Mouse (Mus musculus): Measurements from ENCODE around the gene Mitd1. TPM values are rescaled to one million over a fixed set of nuclear protein-coding genes. Genes with fewer than 3 reads are reported as not detected.
A peak's percentile ranks its signal among the peaks of the same experiment; 100 is the strongest.

Mitd1 gene
- polyA plus RNA-seq, 1 experiment = 5.6 TPM

DNA sequence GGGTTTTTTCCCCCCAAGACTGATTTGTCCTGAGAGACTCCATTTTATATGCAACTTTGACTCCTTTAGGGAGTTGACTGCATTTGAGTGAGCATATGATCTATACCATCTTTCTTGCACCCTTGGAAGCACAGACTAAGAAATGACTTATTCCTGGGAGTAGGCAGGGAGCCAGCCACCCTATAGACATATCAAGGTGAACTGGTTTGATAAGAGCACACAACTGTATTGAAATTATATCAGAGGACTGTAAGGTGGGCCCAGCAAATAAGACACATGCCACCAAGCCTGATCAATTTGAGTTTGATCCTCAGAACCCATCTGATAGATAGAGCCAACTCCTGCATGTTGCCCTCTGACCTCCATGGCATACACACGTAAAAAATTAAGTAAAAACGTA lies 20.8 kb downstream of the Mitd1 start:
- WGBS = 82% methylated on average over 2 of the region's 2 CpGs
- H3K27ac ChIP-seq (ENCODE audit: insufficient read depth, low read length) = no peak overlapping the region
- no peaks in the 10 kb centered on the region for H3K27me3 ChIP-seq (ENCODE audit: control insufficient read depth, insufficient read depth, low read length)
- TF ChIP-seq CTCF (IDR thresholded peaks at IDR 0.05; ENCODE audit: extremely low read depth, insufficient read depth, insufficient read length, insufficient replicate concordance) = no peak
- TF ChIP-seq POLR2A (IDR thresholded peaks at IDR 0.05; ENCODE audit: low read depth, low read length) = no peak
- DNase-seq (ENCODE audit: low read depth in 1 of 2, low spot score in 2 of 2) = no peak
- no peaks in the 10 kb centered on the region for H3K36me3 ChIP-seq (ENCODE audit: control insufficient read depth, insufficient read depth, low read length)
- peaks cover 2% of the 10 kb centered on the region for H3K4me1 ChIP-seq (ENCODE audit: control insufficient read depth, insufficient read depth, insufficient read length)
- H3K4me3 ChIP-seq (ENCODE audit: extremely low read depth, insufficient read depth, insufficient read length) = no peak overlapping the region

DNA sequence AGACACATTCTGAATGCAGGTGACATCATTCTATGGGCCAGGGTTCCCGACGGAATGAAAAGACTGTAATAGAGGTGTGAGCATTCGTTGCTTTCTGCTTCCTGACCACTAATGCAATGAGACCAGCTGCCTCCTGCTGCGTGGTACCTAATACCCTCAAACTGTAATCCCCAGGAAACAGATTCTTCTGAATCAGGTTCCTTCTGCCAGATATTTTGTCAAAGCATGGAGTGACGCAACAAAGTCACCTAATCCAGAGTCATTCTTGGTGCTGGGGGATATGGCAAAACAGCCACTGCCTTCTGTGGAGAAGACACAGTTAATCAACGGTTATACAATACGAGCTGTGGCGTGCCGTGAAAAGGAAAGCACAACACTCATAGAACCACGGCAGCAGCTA lies 21.6 kb downstream of the Mitd1 start:
- DNase-seq (ENCODE audit: low read depth in 1 of 2, low spot score in 2 of 2) = no peak
- Histone ChIP-seq H3K4me3 (ENCODE audit: extremely low read depth, insufficient read depth, insufficient read length) (no peak overlapping the region), H3K27me3 (ENCODE audit: control insufficient read depth, insufficient read depth, low read length) (no peaks in the 10 kb centered on the region), H3K27ac (ENCODE audit: insufficient read depth, low read length) (no peak overlapping the region), H3K4me1 (ENCODE audit: control insufficient read depth, insufficient read depth, insufficient read length) (peaks cover 2% of the 10 kb centered on the region), H3K36me3 (ENCODE audit: control insufficient read depth, insufficient read depth, low read length) (no peaks in the 10 kb centered on the region)
- 33% methylated on average over 10 of the region's 10 CpGs for WGBS
- TF ChIP-seq CTCF (IDR thresholded peaks at IDR 0.05; ENCODE audit: extremely low read depth, insufficient read depth, insufficient read length, insufficient replicate concordance) (no peak), POLR2A (IDR thresholded peaks at IDR 0.05; ENCODE audit: low read depth, low read length) (no peak)

DNA sequence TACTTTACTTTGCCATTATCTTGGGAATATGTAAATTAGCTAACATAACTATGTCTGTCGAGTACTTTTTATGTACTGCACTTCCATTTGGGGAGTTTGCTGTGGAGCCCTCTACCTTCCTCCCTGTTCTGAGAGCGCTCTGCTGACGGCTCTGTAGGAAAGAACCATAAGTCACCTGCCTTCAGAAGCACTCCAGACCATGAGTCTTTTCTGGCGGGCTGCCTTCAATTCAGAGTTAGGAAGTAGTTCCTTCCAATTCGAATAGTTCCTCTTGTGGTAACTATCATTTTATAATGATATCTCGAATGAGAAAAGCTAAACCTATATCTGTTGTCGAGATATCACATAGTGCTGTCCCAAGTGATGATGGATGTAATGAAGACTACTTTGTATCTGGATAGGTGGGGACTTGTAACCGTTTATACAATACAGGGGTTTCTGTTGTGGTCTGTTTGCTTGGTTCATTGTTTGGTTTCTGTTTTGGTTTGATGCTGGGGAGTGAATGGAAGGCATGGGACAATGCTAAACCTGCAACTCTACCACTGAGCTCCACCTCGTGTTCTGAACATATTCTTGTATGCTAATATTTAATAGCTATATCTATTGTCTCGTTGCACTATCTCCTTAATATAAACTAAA lies 22.4 kb downstream of the Mitd1 start:
- TF ChIP-seq POLR2A (IDR thresholded peaks at IDR 0.05; ENCODE audit: low read depth, low read length) (no peak), CTCF (IDR thresholded peaks at IDR 0.05; ENCODE audit: extremely low read depth, insufficient read depth, insufficient read length, insufficient replicate concordance) (no peak)
- H3K4me1 ChIP-seq (ENCODE audit: control insufficient read depth, insufficient read depth, insufficient read length) = peaks cover 2% of the 10 kb centered on the region
- 40% methylated on average over 10 of the region's 10 CpGs for WGBS

DNA sequence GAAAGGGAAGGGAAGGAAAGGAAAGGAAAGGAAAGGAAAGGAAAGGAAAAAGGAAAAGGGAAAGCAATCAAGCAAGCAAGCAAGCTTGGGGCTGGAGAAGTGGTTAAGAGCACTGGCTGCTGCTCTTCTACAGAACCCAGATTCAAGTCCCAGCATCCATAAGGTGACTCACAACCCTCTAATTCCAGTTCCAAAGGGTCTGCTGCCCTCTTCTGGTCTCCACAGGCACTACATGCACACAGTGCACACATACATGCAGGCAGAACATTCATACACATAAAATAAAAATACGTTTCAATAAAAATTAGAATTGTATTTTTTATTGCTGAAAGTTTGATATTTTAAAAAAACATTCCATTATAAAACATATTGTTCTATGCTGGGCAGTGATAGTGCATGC lies 23.2 kb downstream of the Mitd1 start:
- Histone ChIP-seq H3K27me3 (ENCODE audit: control insufficient read depth, insufficient read depth, low read length) (no peaks in the 10 kb centered on the region), H3K4me1 (ENCODE audit: control insufficient read depth, insufficient read depth, insufficient read length) (peaks cover 2% of the 10 kb centered on the region; the same call in 1 of the 2 replicates), H3K4me3 (ENCODE audit: extremely low read depth, insufficient read depth, insufficient read length) (no peak overlapping the region), H3K36me3 (ENCODE audit: control insufficient read depth, insufficient read depth, low read length) (no peaks in the 10 kb centered on the region), H3K27ac (ENCODE audit: insufficient read depth, low read length) (no peak overlapping the region)
- no peak for DNase-seq (ENCODE audit: low read depth in 1 of 2, low spot score in 2 of 2)
- WGBS = 94% methylated on average over 1 of the region's 1 CpGs
- TF ChIP-seq POLR2A (IDR thresholded peaks at IDR 0.05; ENCODE audit: low read depth, low read length) = no peak
- peak; percentile 26; the same call in 1 of the 2 replicates for TF ChIP-seq CTCF (IDR thresholded peaks at IDR 0.05; ENCODE audit: extremely low read depth, insufficient read depth, insufficient read length, insufficient replicate concordance)

More for the DNA sequence above, 22.4 kb downstream of the Mitd1 start:
- no peak overlapping the region for H3K4me3 ChIP-seq (ENCODE audit: extremely low read depth, insufficient read depth, insufficient read length)
- H3K36me3 ChIP-seq (ENCODE audit: control insufficient read depth, insufficient read depth, low read length) = no peaks in the 10 kb centered on the region
- no peaks in the 10 kb centered on the region for H3K27me3 ChIP-seq (ENCODE audit: control insufficient read depth, insufficient read depth, low read length)
- no peak for DNase-seq (ENCODE audit: low read depth in 1 of 2, low spot score in 2 of 2)
- no peak overlapping the region for H3K27ac ChIP-seq (ENCODE audit: insufficient read depth, low read length)

DNA sequence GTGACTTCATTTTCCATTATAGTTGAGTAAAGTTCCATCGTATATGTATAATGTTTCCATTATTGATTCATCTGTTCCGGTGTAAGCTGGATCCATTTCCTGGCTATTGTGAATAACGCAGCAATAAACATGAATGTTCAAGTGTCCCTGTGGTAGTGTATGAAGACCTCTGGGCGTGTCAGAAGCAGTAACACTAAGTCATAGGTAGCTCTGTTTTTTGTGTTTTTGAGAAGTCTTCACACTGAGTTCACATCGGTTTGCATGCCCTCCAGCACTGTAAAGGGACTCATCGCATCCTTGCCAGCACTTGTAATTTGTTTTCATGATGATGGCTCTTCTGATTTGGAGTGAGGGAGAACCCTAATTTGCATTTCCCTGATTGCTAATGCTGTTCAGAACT lies 23.9 kb downstream of the Mitd1 start, which contains the start of gene Tsga10:
Tsga10 (minus strand) TSS at position 144 of the 400 bp plus-strand sequence.
- H3K27me3 ChIP-seq (ENCODE audit: control insufficient read depth, insufficient read depth, low read length) = no peaks in the 10 kb centered on the region
- H3K4me1 ChIP-seq (ENCODE audit: control insufficient read depth, insufficient read depth, insufficient read length) = no peaks in the 10 kb centered on the region; the same call in 1 of the 2 replicates
- H3K36me3 ChIP-seq (ENCODE audit: control insufficient read depth, insufficient read depth, low read length) = no peaks in the 10 kb centered on the region
- WGBS = 88% methylated on average over 6 of the region's 6 CpGs
- no peak for TF ChIP-seq CTCF (IDR thresholded peaks at IDR 0.05; ENCODE audit: extremely low read depth, insufficient read depth, insufficient read length, insufficient replicate concordance)
- TF ChIP-seq POLR2A (IDR thresholded peaks at IDR 0.05; ENCODE audit: low read depth, low read length) = no peak
- H3K4me3 ChIP-seq (ENCODE audit: extremely low read depth, insufficient read depth, insufficient read length) = peak within 1 kb of the TSS; percentile 62
- peak within 1 kb of the TSS; percentile 21; the same call in 1 of the 2 replicates for H3K27ac ChIP-seq (ENCODE audit: insufficient read depth, low read length)
- DNase-seq (ENCODE audit: low read depth in 1 of 2, low spot score in 2 of 2) = no peak

DNA sequence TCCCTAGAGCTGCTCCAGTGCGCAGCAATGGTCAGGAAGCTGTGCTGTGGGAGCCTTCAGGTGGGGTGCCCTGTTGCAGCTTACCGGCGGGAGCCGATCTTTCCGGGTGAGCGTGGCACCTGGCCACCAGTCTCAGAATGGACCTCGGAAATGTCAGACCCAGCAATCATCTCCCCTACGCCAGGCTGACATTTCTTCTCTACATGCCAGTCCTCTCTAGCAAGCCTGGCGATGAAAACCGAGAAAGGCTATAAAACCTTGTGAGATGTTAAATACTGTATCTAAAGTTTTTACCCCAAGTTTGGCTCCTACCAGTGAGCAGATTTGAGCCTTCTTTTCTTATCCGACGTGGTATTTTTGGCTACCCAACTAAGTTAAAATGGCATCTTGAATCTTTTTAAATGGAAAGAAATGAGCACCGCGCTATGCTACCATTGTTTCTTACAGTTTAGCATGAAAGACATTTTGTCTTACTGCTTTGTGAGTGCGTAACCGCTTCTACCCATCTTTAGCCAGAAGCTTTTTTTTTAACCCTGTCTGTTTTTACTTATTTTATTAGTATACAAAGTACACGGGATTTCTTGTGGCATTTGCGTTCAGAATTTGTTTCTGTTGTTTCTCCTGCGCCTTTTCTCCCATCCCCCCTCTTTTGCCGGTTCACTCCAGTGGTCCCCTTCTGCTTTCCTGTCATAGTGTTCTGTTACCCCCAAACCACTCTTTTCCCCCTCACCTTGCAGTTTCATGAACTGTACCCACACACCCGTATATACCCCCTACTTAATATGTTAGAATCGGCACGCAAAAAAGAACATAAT lies 24.6 kb downstream of the Mitd1 start:
- no peaks in the 10 kb centered on the region for H3K36me3 ChIP-seq (ENCODE audit: control insufficient read depth, insufficient read depth, low read length)
- no peaks in the 10 kb centered on the region for H3K27me3 ChIP-seq (ENCODE audit: control insufficient read depth, insufficient read depth, low read length)
- DNase-seq (ENCODE audit: low read depth in 1 of 2, low spot score in 2 of 2) = no peak
- peak overlapping the region; percentile 21; the same call in 1 of the 2 replicates for H3K27ac ChIP-seq (ENCODE audit: insufficient read depth, low read length)
- peak overlapping the region; percentile 62 for H3K4me3 ChIP-seq (ENCODE audit: extremely low read depth, insufficient read depth, insufficient read length)
- 11% methylated on average over 23 of the region's 23 CpGs for WGBS
- H3K4me1 ChIP-seq (ENCODE audit: control insufficient read depth, insufficient read depth, insufficient read length) = no peaks in the 10 kb centered on the region; the same call in 1 of the 2 replicates
- TF ChIP-seq CTCF (IDR thresholded peaks at IDR 0.05; ENCODE audit: extremely low read depth, insufficient read depth, insufficient read length, insufficient replicate concordance) = no peak
- no peak for TF ChIP-seq POLR2A (IDR thresholded peaks at IDR 0.05; ENCODE audit: low read depth, low read length)
